Mouse (Mus musculus): ENCODE measurements around the gene Pklr. TPM values are rescaled to one million over a fixed set of nuclear protein-coding genes. Genes with fewer than 3 reads are reported as not detected.

Pklr gene
- polyA plus RNA-seq, 1 experiment from 2014 or later: not detected

- no peak for DNase-seq (ENCODE audit: low spot score)
Observed at GRCm38 (mm10) chr3:89163123-89163522, 27.2 kb downstream of the Pklr start.

GRCm38 (mm10) chr3:89163643-89164245 is 27.8 kb downstream of the Pklr start:
- DNase-seq (ENCODE audit: low spot score): peak; percentile 22

DNA sequence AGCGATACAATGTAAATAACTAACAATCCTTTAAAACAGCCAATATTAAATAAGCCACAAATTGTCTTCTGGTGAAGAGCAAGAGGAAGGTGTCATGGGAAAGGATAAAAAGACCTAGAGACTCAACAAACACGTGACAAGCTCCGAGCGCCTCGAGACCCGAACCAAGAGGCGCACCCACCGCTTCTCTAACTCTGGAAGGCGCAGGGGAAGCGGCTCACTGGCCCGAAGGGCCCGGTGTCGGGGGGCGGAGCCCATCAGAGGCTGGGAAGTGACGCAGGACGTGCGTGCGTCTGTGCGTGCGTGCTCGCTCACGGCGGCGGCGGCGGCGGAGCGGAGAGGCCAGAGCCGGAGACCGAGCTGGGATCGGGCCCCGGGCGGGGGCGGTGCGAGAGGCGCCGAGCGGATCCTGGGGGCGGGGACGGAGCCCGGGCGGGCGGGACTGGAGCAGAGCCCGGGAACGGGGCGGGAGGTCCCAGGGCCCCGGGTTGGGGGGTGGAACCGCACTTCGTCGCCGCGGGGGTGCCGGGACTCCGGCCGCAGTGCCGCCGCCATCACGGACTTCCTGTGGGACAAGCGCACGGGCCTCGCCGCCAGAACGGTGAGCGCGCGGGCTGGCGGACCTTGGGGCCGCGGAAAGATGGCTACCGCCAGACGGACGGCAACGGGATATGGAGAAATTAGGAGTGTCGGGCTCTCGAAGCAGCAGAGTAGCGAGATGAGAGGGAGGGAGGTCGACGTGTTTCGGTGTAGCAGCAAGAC is 28.7 kb downstream of the Pklr start, which contains the start of gene Clk2:
Gene Clk2 (plus strand): TSS at position 290 of the 762 bp plus-strand sequence.
- DNase-seq (ENCODE audit: low spot score): peak; percentile 96

- DNase-seq (ENCODE audit: low spot score): no peak
Observed at GRCm38 (mm10) chr3:89165268-89165870, 29.4 kb downstream of the Pklr start.

- no peak for DNase-seq (ENCODE audit: low spot score)
Observed at GRCm38 (mm10) chr3:89166945-89167344, 31.0 kb downstream of the Pklr start.

DNA sequence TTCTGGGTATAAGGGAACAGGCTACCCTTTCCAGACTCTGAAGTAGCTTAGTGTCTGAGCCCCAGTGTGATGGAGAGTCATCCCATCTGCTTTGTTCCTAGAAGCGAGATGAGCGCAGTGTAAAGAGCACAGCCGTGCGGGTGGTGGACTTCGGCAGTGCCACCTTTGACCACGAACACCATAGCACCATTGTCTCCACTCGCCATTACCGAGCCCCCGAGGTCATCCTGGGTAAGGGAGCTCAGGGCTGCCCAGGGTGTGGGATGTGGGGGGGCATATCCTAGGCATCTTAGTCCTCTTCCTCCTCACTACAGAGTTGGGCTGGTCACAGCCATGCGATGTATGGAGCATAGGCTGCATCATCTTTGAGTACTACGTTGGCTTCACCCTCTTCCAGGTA is 38.9 kb downstream of the Pklr start:
- DNase-seq (ENCODE audit: low spot score): no peak

- DNase-seq (ENCODE audit: low spot score): no peak
Observed at GRCm38 (mm10) chr3:89175544-89175943, 39.6 kb downstream of the Pklr start.

DNA sequence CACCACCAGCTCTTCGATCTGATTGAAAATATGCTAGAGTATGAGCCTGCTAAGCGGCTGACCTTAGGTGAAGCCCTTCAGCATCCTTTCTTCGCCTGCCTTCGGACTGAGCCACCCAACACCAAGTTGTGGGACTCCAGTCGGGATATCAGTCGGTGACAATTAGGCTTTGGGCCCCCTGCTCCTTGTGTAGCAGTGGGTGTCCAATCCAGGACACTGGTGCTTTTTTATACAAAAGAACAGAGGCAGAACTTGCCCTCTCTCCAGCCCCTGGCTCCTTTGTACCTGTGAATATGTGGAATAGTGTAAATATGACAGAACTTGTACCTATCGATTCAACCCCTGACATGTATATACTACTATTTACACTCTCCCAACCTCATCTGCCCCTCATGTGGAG is 40.5 kb downstream of the Pklr start:
- no peak for DNase-seq (ENCODE audit: low spot score)

DNA sequence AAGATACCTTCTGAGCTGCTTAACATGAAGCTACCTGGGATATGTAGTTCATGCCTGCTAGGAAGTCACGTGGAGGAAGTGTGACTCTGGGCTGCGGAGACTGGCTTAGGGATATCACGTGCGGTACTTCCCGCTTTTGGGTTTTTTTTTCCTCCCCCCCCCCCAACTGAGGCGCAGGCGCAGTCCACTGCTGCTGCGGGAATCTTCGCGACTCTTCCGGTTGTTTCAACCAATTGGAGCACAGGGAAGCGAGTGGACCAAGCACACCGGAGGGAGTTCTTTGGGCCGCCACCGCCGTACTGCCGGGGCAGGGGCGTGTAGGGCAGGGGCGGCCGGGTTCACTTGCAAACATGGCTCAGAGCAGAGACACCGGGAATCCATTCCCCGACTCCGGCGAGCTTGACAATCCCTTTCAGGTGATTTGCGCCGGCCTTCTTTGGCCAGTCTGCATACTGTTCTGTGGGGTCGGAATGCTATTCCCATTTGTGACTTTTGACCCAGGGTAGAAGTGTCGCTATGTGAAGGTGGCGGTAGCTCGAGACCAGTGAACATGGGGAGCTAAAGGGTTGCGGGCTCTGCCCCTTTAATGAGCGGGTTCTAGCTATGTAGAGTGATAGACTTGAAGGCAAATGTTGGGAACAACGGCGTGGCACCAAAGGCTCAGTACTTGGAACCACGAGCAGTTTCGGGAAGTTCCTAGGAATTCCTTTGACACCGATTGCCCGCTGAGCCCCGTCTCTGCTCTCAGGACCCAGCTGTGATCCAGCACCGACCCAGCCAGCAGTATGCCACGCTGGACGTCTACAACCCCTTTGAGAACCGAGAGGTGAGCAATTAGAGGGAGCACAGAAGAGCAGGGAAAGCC is 41.5 kb downstream of the Pklr start, which contains the start of gene Scamp3:
Gene Scamp3 (plus strand): TSS at position 232 of the 865 bp plus-strand sequence.
- DNase-seq (ENCODE audit: low spot score): peak; percentile 96

GRCm38 (mm10) chr3:89178107-89178385 is 42.1 kb downstream of the Pklr start:
- DNase-seq (ENCODE audit: low spot score): no peak

GRCm38 (mm10) chr3:89179056-89179455 is 43.1 kb downstream of the Pklr start:
- DNase-seq (ENCODE audit: low spot score): no peak

- DNase-seq (ENCODE audit: low spot score): no peak
Observed at GRCm38 (mm10) chr3:89181749-89182500, 46.0 kb downstream of the Pklr start.

GRCm38 (mm10) chr3:89182531-89183057 is 46.7 kb downstream of the Pklr start:
- DNase-seq (ENCODE audit: low spot score): no peak

- peak; percentile 78 for DNase-seq (ENCODE audit: low spot score)
Observed at GRCm38 (mm10) chr3:89183058-89183958, 47.4 kb downstream of the Pklr start, which contains the start of gene Fam189b. TSS of gene Fam189b (plus strand) at chr3:89183143.

GRCm38 (mm10) chr3:89183959-89184315 is 48.0 kb downstream of the Pklr start:
- DNase-seq (ENCODE audit: low spot score): no peak

DNA sequence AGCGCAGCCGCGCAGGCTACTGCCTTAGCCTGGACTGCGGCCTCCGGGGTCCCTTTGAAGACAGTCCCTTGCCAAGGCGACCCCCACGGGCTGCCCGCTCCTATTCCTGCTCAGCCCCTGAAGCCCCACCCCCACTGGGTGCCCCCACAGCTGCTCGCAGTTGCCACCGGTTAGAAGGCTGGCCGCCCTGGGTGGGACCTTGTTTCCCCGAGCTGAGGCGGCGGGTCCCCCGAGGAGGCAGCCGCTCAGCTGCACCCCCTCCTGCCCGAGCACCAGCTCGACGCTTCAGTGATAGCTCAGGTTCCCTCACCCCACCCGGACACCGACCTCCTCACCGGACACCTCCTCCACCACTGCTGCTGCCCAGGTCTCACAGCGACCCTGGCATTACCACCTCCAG is 51.3 kb downstream of the Pklr start:
- peak; percentile 60 for DNase-seq (ENCODE audit: low spot score)

- DNase-seq (ENCODE audit: low spot score): peak; percentile 52
Observed at GRCm38 (mm10) chr3:89187690-89188477, 51.9 kb downstream of the Pklr start.

- peak; percentile 44 for DNase-seq (ENCODE audit: low spot score)
Observed at GRCm38 (mm10) chr3:89188478-89188875, 52.5 kb downstream of the Pklr start.

GRCm38 (mm10) chr3:89190436-89190835 is 54.5 kb downstream of the Pklr start:
- peak; percentile 70 for DNase-seq (ENCODE audit: low spot score)

All from thymus, postnatal 0 days (tissue).